Mouse (Mus musculus): Measurements from ENCODE around the gene Olfr907. TPM values are rescaled to one million over a fixed set of nuclear protein-coding genes. Genes with fewer than 3 reads are reported as not detected.

The Olfr907 gene
- polyA plus RNA-seq, 1 experiment from 2014 or later, result not detected

Other genes starting within 250 kb of the Olfr907 start
- not detected in 2 replicates for gene Olfr143, start 243.0 kb upstream of the Olfr907 start, polyA plus RNA-seq (2014; fragmentation: Nextera tagmentation; extraction: Ambion mirVana)
- gene Olfr895, start 227.9 kb upstream of the Olfr907 start, polyA plus RNA-seq (2014; fragmentation: Nextera tagmentation; extraction: Ambion mirVana), result not detected in 2 replicates
- not detected in 2 replicates for gene Olfr896-ps1, start 204.7 kb upstream of the Olfr907 start, polyA plus RNA-seq (2014; fragmentation: Nextera tagmentation; extraction: Ambion mirVana)
- gene Olfr25, start 166.7 kb upstream of the Olfr907 start, polyA plus RNA-seq (2014; fragmentation: Nextera tagmentation; extraction: Ambion mirVana), result not detected in 2 replicates
- gene Olfr898, start 147.4 kb upstream of the Olfr907 start, polyA plus RNA-seq (2014; fragmentation: Nextera tagmentation; extraction: Ambion mirVana), result not detected in 2 replicates
- gene Olfr250, start 128.9 kb upstream of the Olfr907 start, polyA plus RNA-seq (2014; fragmentation: Nextera tagmentation; extraction: Ambion mirVana), result not detected in 2 replicates
- gene Olfr251, start 118.7 kb upstream of the Olfr907 start, polyA plus RNA-seq (2014; fragmentation: Nextera tagmentation; extraction: Ambion mirVana), result not detected in 2 replicates
- not detected in 2 replicates for gene Olfr147, start 94.1 kb upstream of the Olfr907 start, polyA plus RNA-seq (2014; fragmentation: Nextera tagmentation; extraction: Ambion mirVana)
- not detected in 2 replicates for gene Olfr901, start 66.3 kb upstream of the Olfr907 start, polyA plus RNA-seq (2014; fragmentation: Nextera tagmentation; extraction: Ambion mirVana)
- gene Olfr902, start 48.1 kb upstream of the Olfr907 start, polyA plus RNA-seq (2014; fragmentation: Nextera tagmentation; extraction: Ambion mirVana), result not detected in 2 replicates
- not detected in 2 replicates for gene Olfr904, start 32.7 kb upstream of the Olfr907 start, polyA plus RNA-seq (2014; fragmentation: Nextera tagmentation; extraction: Ambion mirVana)
- gene Olfr905, start 24.7 kb upstream of the Olfr907 start, polyA plus RNA-seq (2014; fragmentation: Nextera tagmentation; extraction: Ambion mirVana), result not detected in 2 replicates
- not detected in 2 replicates for gene Olfr906, start 8.7 kb upstream of the Olfr907 start, polyA plus RNA-seq (2014; fragmentation: Nextera tagmentation; extraction: Ambion mirVana)
- not detected in 2 replicates for gene Olfr911-ps1, start 25.8 kb downstream of the Olfr907 start, polyA plus RNA-seq (2014; fragmentation: Nextera tagmentation; extraction: Ambion mirVana)
- gene Olfr910, start 42.0 kb downstream of the Olfr907 start, polyA plus RNA-seq (2014; fragmentation: Nextera tagmentation; extraction: Ambion mirVana), result not detected in 2 replicates
- not detected in 2 replicates for gene Olfr912, start 84.4 kb downstream of the Olfr907 start, polyA plus RNA-seq (2014; fragmentation: Nextera tagmentation; extraction: Ambion mirVana)
- not detected in 2 replicates for gene Olfr913, start 97.0 kb downstream of the Olfr907 start, polyA plus RNA-seq (2014; fragmentation: Nextera tagmentation; extraction: Ambion mirVana)
- gene Olfr914, start 109.3 kb downstream of the Olfr907 start, polyA plus RNA-seq (2014; fragmentation: Nextera tagmentation; extraction: Ambion mirVana), result not detected in 2 replicates
- gene Olfr916, start 164.1 kb downstream of the Olfr907 start, polyA plus RNA-seq (2014; fragmentation: Nextera tagmentation; extraction: Ambion mirVana), result not detected in 2 replicates
- gene Olfr917, start 170.0 kb downstream of the Olfr907 start, polyA plus RNA-seq (2014; fragmentation: Nextera tagmentation; extraction: Ambion mirVana), result not detected in 2 replicates
- not detected in 2 replicates for gene Olfr918, start 178.8 kb downstream of the Olfr907 start, polyA plus RNA-seq (2014; fragmentation: Nextera tagmentation; extraction: Ambion mirVana)
- not detected in 2 replicates for gene Olfr919, start 207.9 kb downstream of the Olfr907 start, polyA plus RNA-seq (2014; fragmentation: Nextera tagmentation; extraction: Ambion mirVana)
- 3.6 and 7.2 TPM in 2 replicates for gene Vwa5a, start 222.5 kb downstream of the Olfr907 start, polyA plus RNA-seq (2014; fragmentation: Nextera tagmentation; extraction: Ambion mirVana)